Mouse (Mus musculus) limb, embryonic 13.5 days (tissue): ENCODE results near the gene Nup153. TPM values are rescaled to one million over a fixed set of nuclear protein-coding genes. Genes with fewer than 3 reads are reported as not detected.

Source experiments
- ATAC-seq: fragments of 200-750 bp; cut with Nextera tagmentation; 2 replicates; pipeline ENCODE4 v1.8.0; 2017; ENCODE audit warnings: low read depth, moderate number of reproducible peaks, moderate TSS enrichment; ENCODE audit not compliant: low FRiP score
- H3K27ac ChIP-seq: fragments of 300-500 bp; sonication (generic); 2 replicates; pipeline ENCODE4 v1.5.1; 2015; ENCODE audit warnings: inconsistent platforms, mild to moderate bottlenecking, moderate library complexity
- H3K27me3 ChIP-seq: fragments of 300-500 bp; sonication (generic); 2 replicates; pipeline ENCODE4 v1.6.1; 2015; ENCODE audit warnings: mild to moderate bottlenecking, inconsistent platforms
- H3K36me3 ChIP-seq: fragments of 300-500 bp; sonication (generic); 2 replicates; pipeline ENCODE4 v1.6.1; 2015; ENCODE audit warnings: inconsistent platforms, mild to moderate bottlenecking, moderate library complexity
- H3K4me1 ChIP-seq: fragments of 300-500 bp; sonication (generic); 2 replicates; pipeline ENCODE4 v1.6.1; 2015; ENCODE audit warnings: inconsistent platforms
- H3K4me2 ChIP-seq: fragments of 300-500 bp; sonication (generic); replicated peaks from 2 replicates; pipeline ENCODE4 v1.6.1; 2015; ENCODE audit warnings: inconsistent platforms, mild to moderate bottlenecking, moderate library complexity
- H3K4me3 ChIP-seq: fragments of 300-500 bp; sonication (generic); 2 replicates; pipeline ENCODE4 v1.5.1; 2015; ENCODE audit warnings: moderate library complexity, mild to moderate bottlenecking, inconsistent platforms
- H3K9ac ChIP-seq: fragments of 300-500 bp; sonication (generic); 2 replicates; pipeline ENCODE4 v1.6.1; 2015; ENCODE audit warnings: mild to moderate bottlenecking, inconsistent platforms
- H3K9me3 ChIP-seq: fragments of 300-500 bp; sonication (generic); 2 replicates; pipeline ENCODE4 v1.6.1; 2016; ENCODE audit warnings: inconsistent platforms
- WGBS: fragments of 180-500 bp; shearing (Covaris S2); methylation state at CpG from one replicate; pipeline ENCODE4 v1.1.7; 2015; 5-methylcytosine and 5-hydroxymethylcytosine counted together
- polyA plus RNA-seq: library from polyadenylated mRNA; unstranded; fragments of >200 nt; fragmentation: Nextera tagmentation; extraction: Ambion mirVana; gene quantifications from 2 replicates; pipeline ENCODE4 v1.2.1, GENCODE M21; 2015

Nup153 gene
- polyA plus RNA-seq, 1 experiment from 2014 or later = 24.9 TPM

GRCm38 (mm10) chr13:46654566-46654965 lies 73.2 kb downstream of the Nup153 start:
- Histone ChIP-seq H3K4me3 (no peak overlapping the region), H3K27me3 (no peaks in the 10 kb centered on the region), H3K9ac (no peak overlapping the region), H3K27ac (no peak overlapping the region), H3K4me1 (no peaks in the 10 kb centered on the region), H3K9me3 (no peaks in the 10 kb centered on the region), H3K4me2 (no peak overlapping the region), H3K36me3 (no peaks in the 10 kb centered on the region)
- WGBS = 78% methylated on average over 5 of the region's 5 CpGs
- no peak for ATAC-seq

DNA sequence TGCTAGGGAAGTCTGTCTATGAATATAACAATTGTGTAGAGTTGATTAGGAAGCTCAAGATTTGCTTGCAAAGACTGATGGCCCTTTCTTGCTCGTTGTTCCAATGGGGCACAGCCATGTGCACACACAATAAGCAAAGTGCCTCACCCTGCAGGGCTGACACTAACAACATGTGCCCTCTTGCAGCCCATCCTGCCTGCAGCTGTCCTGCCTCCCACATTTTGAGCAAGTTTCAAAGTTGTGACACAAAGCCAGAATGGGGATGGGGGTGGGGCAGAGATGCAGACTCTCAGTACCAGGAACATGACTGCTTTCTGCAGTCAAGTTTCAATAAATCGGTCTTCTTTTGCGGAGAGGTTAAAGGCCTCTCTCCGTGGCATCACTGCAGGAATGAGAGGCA lies 74.1 kb downstream of the Nup153 start:
- H3K4me3 ChIP-seq = no peak overlapping the region
- 74% methylated on average over 4 of the region's 4 CpGs for WGBS
- H3K27me3 ChIP-seq = no peaks in the 10 kb centered on the region
- H3K27ac ChIP-seq = no peak overlapping the region
- no peaks in the 10 kb centered on the region for H3K4me1 ChIP-seq
- ATAC-seq = no peak
- no peak overlapping the region for H3K4me2 ChIP-seq
- H3K9me3 ChIP-seq = no peaks in the 10 kb centered on the region
- no peaks in the 10 kb centered on the region for H3K36me3 ChIP-seq
- no peak overlapping the region for H3K9ac ChIP-seq

DNA sequence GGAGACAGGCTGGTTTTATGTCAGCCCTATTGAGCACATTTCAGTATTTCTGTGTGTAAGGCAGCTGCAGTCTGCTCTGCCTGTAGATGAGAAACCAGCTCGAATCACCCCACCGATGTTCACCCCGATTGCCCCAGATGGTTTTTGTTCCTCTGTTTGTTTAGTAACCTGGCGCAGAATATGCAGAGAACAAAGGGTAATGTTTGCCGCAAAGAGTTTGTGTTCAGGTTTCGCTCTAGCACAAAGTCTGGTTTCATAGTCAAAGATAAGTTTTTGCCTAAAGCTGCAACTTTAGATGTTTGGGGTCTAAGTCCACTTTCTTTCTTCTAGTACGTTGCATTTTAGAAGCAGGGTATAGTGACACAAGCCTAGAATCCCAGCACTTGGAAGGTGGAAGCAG lies 75.1 kb downstream of the Nup153 start:
- Histone ChIP-seq H3K9me3 (no peaks in the 10 kb centered on the region), H3K9ac (no peak overlapping the region), H3K27me3 (no peaks in the 10 kb centered on the region), H3K4me3 (no peak overlapping the region), H3K4me2 (no peak overlapping the region), H3K36me3 (no peaks in the 10 kb centered on the region), H3K4me1 (no peaks in the 10 kb centered on the region), H3K27ac (no peak overlapping the region)
- WGBS = 95% methylated on average over 7 of the region's 7 CpGs
- ATAC-seq = no peak

- ATAC-seq = no peak
- no peaks in the 10 kb centered on the region for H3K36me3 ChIP-seq
- no peak overlapping the region for H3K4me2 ChIP-seq
- H3K4me1 ChIP-seq = no peaks in the 10 kb centered on the region
- H3K9ac ChIP-seq = no peak overlapping the region
- WGBS = 86% methylated on average over 7 of the region's 7 CpGs
- H3K27me3 ChIP-seq = no peaks in the 10 kb centered on the region
- no peaks in the 10 kb centered on the region for H3K9me3 ChIP-seq
- H3K4me3 ChIP-seq = no peak overlapping the region
- H3K27ac ChIP-seq = no peak overlapping the region
Measured at GRCm38 (mm10) chr13:46651853-46652252, 75.9 kb downstream of the Nup153 start.

- Histone ChIP-seq H3K36me3 (no peaks in the 10 kb centered on the region), H3K4me2 (no peak overlapping the region), H3K27ac (no peak overlapping the region), H3K4me1 (no peaks in the 10 kb centered on the region), H3K4me3 (no peak overlapping the region), H3K9ac (no peak overlapping the region), H3K9me3 (peaks cover 7% of the 10 kb centered on the region; the same call in 1 of the 2 replicates), H3K27me3 (no peaks in the 10 kb centered on the region)
- WGBS = 67% methylated on average over 6 of the region's 6 CpGs
- ATAC-seq = no peak
Measured at GRCm38 (mm10) chr13:46645476-46645875, 82.3 kb downstream of the Nup153 start.

DNA sequence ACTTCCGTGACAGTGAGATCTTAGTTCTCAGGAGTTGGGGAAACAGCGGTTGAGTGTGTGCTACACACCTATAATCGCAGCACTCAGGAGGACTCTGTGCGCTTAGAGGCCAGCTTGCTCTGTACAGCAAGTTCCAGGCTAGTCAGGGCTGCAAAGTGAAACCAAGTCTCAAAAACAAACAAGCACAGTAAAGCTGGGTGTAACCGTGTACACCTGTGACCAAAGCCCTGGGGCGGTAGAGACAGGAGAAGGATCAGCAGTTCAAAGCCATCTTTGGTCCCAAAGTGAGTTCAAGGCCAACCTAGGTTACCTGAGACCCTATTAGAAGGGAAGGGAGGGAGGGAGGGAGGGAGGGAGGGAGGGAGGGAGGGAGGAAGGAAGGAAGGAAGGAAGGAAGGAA lies 83.6 kb downstream of the Nup153 start:
- Histone ChIP-seq H3K9ac (no peak overlapping the region), H3K27me3 (no peaks in the 10 kb centered on the region), H3K36me3 (no peaks in the 10 kb centered on the region), H3K27ac (no peak overlapping the region), H3K4me1 (no peaks in the 10 kb centered on the region), H3K4me2 (no peak overlapping the region), H3K9me3 (peaks cover 7% of the 10 kb centered on the region; the same call in 1 of the 2 replicates), H3K4me3 (no peak overlapping the region)
- ATAC-seq = no peak
- WGBS = 88% methylated on average over 6 of the region's 6 CpGs

DNA sequence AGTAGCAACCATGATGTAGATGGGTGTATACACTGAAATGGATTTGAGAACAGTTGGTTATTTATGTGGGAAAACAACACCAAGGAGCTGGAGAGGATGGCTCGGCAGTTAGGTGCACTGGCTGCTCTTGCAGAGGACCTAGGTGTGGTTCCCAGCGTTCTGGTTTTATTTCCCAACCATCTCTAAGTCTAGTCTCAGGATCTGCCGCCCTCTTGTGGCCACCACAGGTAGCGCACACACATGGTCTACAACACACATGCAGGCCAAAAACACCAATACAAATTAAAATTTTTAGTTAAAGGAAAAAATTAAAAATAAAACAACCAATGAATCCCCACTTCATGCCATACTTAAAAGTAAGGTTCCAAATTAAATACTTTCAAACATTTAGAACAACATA lies 85.4 kb downstream of the Nup153 start:
- Histone ChIP-seq H3K27me3 (no peaks in the 10 kb centered on the region), H3K4me2 (no peak overlapping the region), H3K9ac (no peak overlapping the region), H3K27ac (no peak overlapping the region), H3K4me3 (no peak overlapping the region), H3K36me3 (peaks cover 3% of the 10 kb centered on the region; the same call in 1 of the 2 replicates), H3K9me3 (peaks cover 9% of the 10 kb centered on the region; the same call in 1 of the 2 replicates), H3K4me1 (no peaks in the 10 kb centered on the region)
- ATAC-seq = no peak
- 89% methylated on average over 4 of the region's 4 CpGs for WGBS

DNA sequence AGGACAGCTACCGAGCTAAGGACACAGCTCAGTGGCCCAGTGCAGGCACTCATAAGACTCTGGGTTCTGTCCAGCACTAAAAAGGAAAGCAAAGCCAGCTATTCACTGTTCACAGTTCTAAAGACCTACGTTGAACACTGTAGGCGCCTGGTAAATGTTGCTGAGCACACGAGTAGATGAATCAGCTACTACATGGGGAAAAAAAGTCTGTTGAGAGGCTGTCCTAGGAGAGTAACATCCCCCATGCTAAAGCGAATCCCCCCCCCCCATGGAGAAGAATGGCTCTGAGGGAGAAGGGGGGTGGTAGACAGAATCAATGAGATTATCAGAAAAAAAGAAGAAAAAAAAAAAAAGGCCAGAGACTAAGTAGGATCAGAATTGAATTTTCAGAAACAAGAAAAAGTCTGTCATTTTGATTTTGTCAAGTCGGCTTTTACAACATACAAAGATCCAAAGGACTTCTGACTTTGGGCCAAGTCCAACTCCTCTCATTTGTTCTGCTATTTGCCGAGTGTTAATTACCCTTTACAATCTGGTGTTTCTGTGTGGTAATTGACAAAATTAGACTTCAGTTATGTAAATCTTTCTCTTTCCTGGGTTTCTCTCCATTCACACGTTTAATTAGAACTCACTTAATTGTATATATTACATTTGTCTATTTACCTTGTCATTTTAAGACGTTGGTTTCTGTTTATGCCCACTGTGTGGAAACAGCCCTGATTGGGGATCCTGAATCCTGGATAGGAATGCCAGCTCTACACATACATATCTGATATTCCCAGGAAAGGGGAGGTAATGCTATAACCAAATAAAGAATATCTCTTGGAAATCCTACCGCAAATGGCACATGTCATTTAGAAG lies 86.9 kb downstream of the Nup153 start:
- Histone ChIP-seq H3K9me3 (peaks cover 9% of the 10 kb centered on the region; the same call in 1 of the 2 replicates), H3K4me3 (no peak overlapping the region), H3K4me1 (no peaks in the 10 kb centered on the region), H3K4me2 (no peak overlapping the region), H3K36me3 (peaks cover 6% of the 10 kb centered on the region), H3K27ac (no peak overlapping the region), H3K9ac (no peak overlapping the region), H3K27me3 (no peaks in the 10 kb centered on the region)
- no peak for ATAC-seq
- WGBS = 87% methylated on average over 10 of the region's 10 CpGs

DNA sequence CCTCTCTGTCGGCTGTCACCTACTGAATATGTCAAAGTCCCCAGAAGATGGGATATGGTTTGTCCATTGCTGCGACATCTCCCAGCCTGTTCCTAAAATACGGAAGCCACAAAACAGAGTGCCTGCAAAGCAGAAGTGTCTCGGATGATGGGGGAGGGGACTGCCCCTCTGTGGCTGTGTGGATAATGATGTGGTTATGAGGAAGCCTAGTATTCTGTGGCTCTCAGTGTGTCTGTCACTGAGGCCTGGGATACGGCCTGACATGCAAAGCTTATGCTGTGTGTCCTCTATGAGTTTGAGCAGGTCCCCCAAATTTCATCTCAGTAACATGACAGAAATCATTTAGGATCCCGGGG lies 93.6 kb downstream of the Nup153 start:
- WGBS = 52% methylated on average over 6 of the region's 6 CpGs
- ATAC-seq = no peak

DNA sequence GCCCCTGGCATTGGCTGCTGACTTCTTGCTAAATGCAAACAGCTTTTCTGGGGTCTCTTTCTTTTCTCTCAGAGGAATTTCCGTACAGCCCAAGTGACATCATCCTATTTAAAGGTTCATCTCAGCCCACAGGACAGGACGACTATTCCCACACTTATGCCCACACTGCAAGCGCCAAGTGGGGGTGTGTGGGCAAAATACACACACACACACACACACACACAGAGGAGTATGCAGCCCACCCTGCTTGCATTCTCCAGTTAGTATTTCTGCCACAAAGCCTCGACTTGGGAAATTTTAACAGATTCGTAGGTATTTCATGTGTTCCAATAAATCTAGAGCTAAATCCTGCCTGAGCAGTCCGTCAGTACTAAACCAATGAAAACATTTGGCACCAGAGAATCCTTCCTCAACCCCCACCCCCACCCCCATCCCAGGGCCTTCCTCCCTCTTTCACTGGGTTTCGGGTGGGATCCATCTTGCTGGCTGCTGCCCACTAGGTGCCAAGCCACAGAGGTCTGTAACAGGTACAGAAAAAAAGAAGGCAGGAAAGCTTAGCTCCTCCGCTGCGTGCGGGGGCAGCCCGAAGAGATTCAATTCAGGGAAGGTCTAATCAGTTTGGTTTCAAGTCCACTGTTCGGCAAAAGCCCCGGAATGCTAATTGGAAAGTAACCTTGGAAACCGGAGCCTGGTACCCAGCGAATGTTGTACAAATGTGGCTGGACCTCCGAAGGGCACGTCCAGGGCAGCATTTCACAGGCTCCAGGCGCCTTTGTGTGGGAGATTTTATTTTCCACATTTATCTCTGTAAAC lies 94.2 kb downstream of the Nup153 start:
- Histone ChIP-seq H3K36me3 (peaks cover 6% of the 10 kb centered on the region), H3K4me2 (peak overlapping the region; percentile 56), H3K27ac (no peak overlapping the region), H3K4me3 (peak overlapping the region; percentile 16; the same call in 1 of the 2 replicates), H3K4me1 (peaks cover 19% of the 10 kb centered on the region), H3K27me3 (no peaks in the 10 kb centered on the region), H3K9ac (peak overlapping the region; percentile 6), H3K9me3 (0 out of 2 replicates have a peak, but pooled peaks cover 2% of the 10 kb centered on the region)
- ATAC-seq = no peak
- 34% methylated on average over 18 of the region's 18 CpGs for WGBS

More for the DNA sequence above, 93.6 kb downstream of the Nup153 start:
- peaks cover 19% of the 10 kb centered on the region for H3K4me1 ChIP-seq
- no peaks in the 10 kb centered on the region for H3K27me3 ChIP-seq
- H3K36me3 ChIP-seq = peaks cover 6% of the 10 kb centered on the region
- H3K4me3 ChIP-seq = no peak overlapping the region
- peak overlapping the region; percentile 6; the same call in 1 of the 2 replicates for H3K9ac ChIP-seq
- 0 out of 2 replicates have a peak, but pooled peaks cover 2% of the 10 kb centered on the region for H3K9me3 ChIP-seq
- H3K4me2 ChIP-seq = peak overlapping the region; percentile 56
- no peak overlapping the region for H3K27ac ChIP-seq

DNA sequence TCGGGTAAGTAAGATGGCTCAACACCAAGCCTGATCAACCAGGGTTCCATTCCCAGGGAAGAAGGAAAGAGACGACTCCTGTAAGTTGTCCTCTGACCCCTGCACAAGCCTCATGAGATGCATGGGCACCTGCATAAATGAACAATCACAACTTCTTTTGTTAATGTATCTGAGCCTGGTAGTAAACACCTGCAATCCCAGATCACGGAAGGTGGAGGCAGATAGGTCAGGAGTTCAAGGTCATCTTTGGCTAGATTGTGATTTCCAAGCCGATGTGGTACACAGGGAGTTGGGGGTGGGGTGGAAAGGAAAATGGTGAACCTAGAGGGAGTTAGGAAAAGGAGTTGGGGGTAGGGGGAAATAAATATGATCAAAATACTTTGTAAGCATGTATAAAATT lies 94.9 kb downstream of the Nup153 start:
- no peak overlapping the region for H3K4me3 ChIP-seq

More for the DNA sequence above, 94.9 kb downstream of the Nup153 start:
- no peak overlapping the region for H3K27ac ChIP-seq
- H3K27me3 ChIP-seq = no peaks in the 10 kb centered on the region
- 66% methylated on average over 4 of the region's 4 CpGs for WGBS
- no peak overlapping the region for H3K4me2 ChIP-seq
- no peak overlapping the region for H3K9ac ChIP-seq
- 0 out of 2 replicates have a peak, but pooled peaks cover 2% of the 10 kb centered on the region for H3K9me3 ChIP-seq
- peaks cover 19% of the 10 kb centered on the region for H3K4me1 ChIP-seq
- peaks cover 6% of the 10 kb centered on the region for H3K36me3 ChIP-seq
- no peak for ATAC-seq
